Mouse (Mus musculus) frontal cortex, adult 2 months (tissue): ENCODE results near the gene Lgi4. TPM values are rescaled to one million over a fixed set of nuclear protein-coding genes. Genes with fewer than 3 reads are reported as not detected.
A peak's percentile ranks its signal among the peaks of the same experiment; 100 is the strongest.

ENCODE experiments used
- DNase-seq, 2 experiments: peaks; one replicate each; pipeline ENCODE4 v3.0.0; 2022; ENCODE audit warnings: low spot score in 1 of 2; ENCODE audit errors: extremely low spot score in 1 of 2
- polyA plus RNA-seq: library from polyadenylated mRNA; depleted of rRNA; stranded (reverse); fragments of >200 nt; gene quantifications from 2 replicates; pipeline ENCODE4 v1.2.3, GENCODE M21; 2012; rRNA removed

Lgi4 gene
- polyA plus RNA-seq, 1 experiment: 28.1 TPM

- no peak for DNase-seq
These were observed 41.6 kb downstream of the Lgi4 start for GRCm38 (mm10) chr7:31100786-31101185.

- DNase-seq: peak in 1 of 2 experiments; percentile 75
These were observed 46.1 kb downstream of the Lgi4 start for GRCm38 (mm10) chr7:31105061-31105768.

GRCm38 (mm10) chr7:31106166-31106565, 47.0 kb downstream of the Lgi4 start:
- DNase-seq: no peak

- no peak for DNase-seq
These were observed 48.6 kb downstream of the Lgi4 start for GRCm38 (mm10) chr7:31107781-31108180.

GRCm38 (mm10) chr7:31109091-31109490, 49.9 kb downstream of the Lgi4 start:
- DNase-seq: no peak

- DNase-seq: no peak
These were observed 50.7 kb downstream of the Lgi4 start for GRCm38 (mm10) chr7:31109796-31110195.

- no peak for DNase-seq
These were observed 51.8 kb downstream of the Lgi4 start for GRCm38 (mm10) chr7:31110861-31111385.

GRCm38 (mm10) chr7:31112036-31112435, 52.9 kb downstream of the Lgi4 start:
- no peak for DNase-seq

GRCm38 (mm10) chr7:31113800-31114199, 54.7 kb downstream of the Lgi4 start:
- no peak for DNase-seq

- DNase-seq: no peak
These were observed 55.5 kb downstream of the Lgi4 start for GRCm38 (mm10) chr7:31114646-31115045.

- no peak for DNase-seq
These were observed 56.0 kb downstream of the Lgi4 start, which contains the start of gene Hpn for GRCm38 (mm10) chr7:31115182-31115581. TSS of gene Hpn (minus strand) at chr7:31115290.

GRCm38 (mm10) chr7:31115587-31116043, 56.5 kb downstream of the Lgi4 start:
- no peak for DNase-seq

GRCm38 (mm10) chr7:31116721-31117145, 57.6 kb downstream of the Lgi4 start:
- DNase-seq: no peak

- DNase-seq: no peak
These were observed 58.3 kb downstream of the Lgi4 start for GRCm38 (mm10) chr7:31117465-31117864.

GRCm38 (mm10) chr7:31118486-31118885, 59.3 kb downstream of the Lgi4 start:
- DNase-seq: no peak

- DNase-seq: no peak
These were observed 60.4 kb downstream of the Lgi4 start for GRCm38 (mm10) chr7:31119556-31119955.

Other genes starting within 250 kb of the Lgi4 start
- gene Ffar2, start 235.6 kb upstream of the Lgi4 start, polyA plus RNA-seq: 0.13 and 0.14 TPM in 2 replicates
- not detected in 2 replicates for gene Ffar3, start 203.2 kb upstream of the Lgi4 start, polyA plus RNA-seq
- gene Ffar1, start 197.8 kb upstream of the Lgi4 start, polyA plus RNA-seq: not detected in 2 replicates
- gene Cd22, start 179.0 kb upstream of the Lgi4 start, polyA plus RNA-seq: 0.66 and 0.78 TPM in 2 replicates
- gene Mag, start 144.5 kb upstream of the Lgi4 start, polyA plus RNA-seq: 208 and 271 TPM in 2 replicates
- gene Hamp2, start 134.7 kb upstream of the Lgi4 start, polyA plus RNA-seq: not detected in 2 replicates
- not detected in 2 replicates for gene Hamp, start 115.3 kb upstream of the Lgi4 start, polyA plus RNA-seq
- gene Usf2, start 102.5 kb upstream of the Lgi4 start, polyA plus RNA-seq: 194 and 251 TPM in 2 replicates
- gene Lsr, start 85.9 kb upstream of the Lgi4 start, polyA plus RNA-seq: 10.3 and 12.7 TPM in 2 replicates
- gene Fam187b, start 85.6 kb upstream of the Lgi4 start, polyA plus RNA-seq: 0.21 and 0.26 TPM in 2 replicates
- 37.6 and 40.5 TPM in 2 replicates for gene Fxyd5, start 16.9 kb upstream of the Lgi4 start, polyA plus RNA-seq
- gene Fxyd7, start 7.9 kb upstream of the Lgi4 start, polyA plus RNA-seq: 188 and 275 TPM in 2 replicates
- 127 and 169 TPM in 2 replicates for gene Fxyd1, start 2.1 kb upstream of the Lgi4 start, polyA plus RNA-seq
- gene Fxyd3, start 17.4 kb downstream of the Lgi4 start, polyA plus RNA-seq: 1.8 and 2.6 TPM in 2 replicates
- gene Hpn, start 55.9 kb downstream of the Lgi4 start, polyA plus RNA-seq: 3.3 and 4.0 TPM in 2 replicates
- 627 and 752 TPM in 2 replicates for gene Scn1b, start 67.7 kb downstream of the Lgi4 start, polyA plus RNA-seq
- gene Gramd1a, start 96.6 kb downstream of the Lgi4 start, polyA plus RNA-seq: 174 and 186 TPM in 2 replicates
- gene Scgb2b2, start 231.2 kb downstream of the Lgi4 start, polyA plus RNA-seq: not detected in 2 replicates
- not detected in 2 replicates for gene Scgb1b2, start 232.5 kb downstream of the Lgi4 start, polyA plus RNA-seq